Mouse (Mus musculus) lung, adult 18-20 months (tissue): ENCODE results near the gene Ppfibp1.

Source experiments
- DNase-seq, 2 experiments: peaks; one replicate each; pipeline ENCODE4 v3.0.0; 2022; ENCODE audit warnings: mixed read lengths in 2 of 2

The Ppfibp1 gene

DNA sequence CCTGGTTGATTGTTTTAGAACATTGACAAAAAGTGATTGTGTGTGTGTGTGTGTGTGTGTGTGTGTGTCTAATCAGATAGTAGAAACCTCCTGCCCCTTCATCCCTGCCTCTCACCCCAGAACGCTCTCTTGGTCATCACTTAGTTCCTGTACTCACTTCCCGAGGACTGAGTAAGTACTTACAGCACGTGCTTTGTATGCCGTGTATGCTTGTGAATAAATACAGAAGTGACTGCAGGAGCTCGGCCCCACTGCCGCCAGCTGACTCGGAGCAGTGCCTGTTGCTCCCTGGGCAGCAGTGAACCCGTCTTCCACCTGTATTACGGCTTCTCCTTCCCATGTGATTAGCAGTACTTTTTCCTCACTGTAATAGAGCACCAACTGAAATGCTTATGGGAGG lies 164.2 kb downstream of the Ppfibp1 start:
- DNase-seq, result no peak

DNA sequence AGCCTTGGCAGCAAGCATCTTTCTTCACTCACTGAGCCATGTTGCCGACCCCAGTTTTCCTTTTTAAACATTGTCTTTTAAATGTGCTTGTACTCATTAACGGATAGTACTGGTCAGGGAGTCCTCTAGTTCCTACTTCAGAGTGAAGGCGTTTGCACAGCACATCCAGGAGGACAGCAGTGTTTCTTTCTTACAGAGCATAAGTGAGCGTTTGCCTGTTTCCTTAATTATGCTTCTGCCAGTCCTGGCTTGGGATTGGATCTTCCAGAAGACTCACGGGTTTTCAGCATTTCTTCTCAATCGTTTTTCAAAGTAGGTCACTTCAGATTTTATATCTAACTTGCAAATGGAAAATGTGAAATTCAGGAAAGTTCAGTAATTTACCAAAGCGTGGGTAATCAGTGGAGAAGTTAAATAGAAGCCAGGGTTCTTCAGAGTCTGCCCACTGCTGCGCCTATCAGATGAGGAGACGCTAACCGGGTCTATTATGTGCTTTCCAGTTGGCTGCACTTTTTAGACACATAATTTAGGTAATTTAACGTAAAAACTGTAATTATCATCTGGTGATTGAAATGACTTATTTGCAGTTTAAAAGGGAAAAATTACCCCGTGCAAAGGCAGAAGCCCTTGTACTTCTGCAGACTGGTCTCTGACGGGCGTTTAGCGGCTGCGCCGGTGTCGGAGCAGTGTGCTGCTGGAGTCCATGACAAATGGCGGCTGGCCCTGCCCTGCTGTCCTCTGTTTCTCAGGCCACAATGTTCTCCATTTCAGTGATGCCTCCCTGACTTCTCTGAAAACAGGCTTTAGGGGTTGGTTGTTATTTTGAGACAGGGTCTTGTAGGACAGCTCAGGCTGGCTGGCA lies 165.7 kb downstream of the Ppfibp1 start:
- no peak for DNase-seq

DNA sequence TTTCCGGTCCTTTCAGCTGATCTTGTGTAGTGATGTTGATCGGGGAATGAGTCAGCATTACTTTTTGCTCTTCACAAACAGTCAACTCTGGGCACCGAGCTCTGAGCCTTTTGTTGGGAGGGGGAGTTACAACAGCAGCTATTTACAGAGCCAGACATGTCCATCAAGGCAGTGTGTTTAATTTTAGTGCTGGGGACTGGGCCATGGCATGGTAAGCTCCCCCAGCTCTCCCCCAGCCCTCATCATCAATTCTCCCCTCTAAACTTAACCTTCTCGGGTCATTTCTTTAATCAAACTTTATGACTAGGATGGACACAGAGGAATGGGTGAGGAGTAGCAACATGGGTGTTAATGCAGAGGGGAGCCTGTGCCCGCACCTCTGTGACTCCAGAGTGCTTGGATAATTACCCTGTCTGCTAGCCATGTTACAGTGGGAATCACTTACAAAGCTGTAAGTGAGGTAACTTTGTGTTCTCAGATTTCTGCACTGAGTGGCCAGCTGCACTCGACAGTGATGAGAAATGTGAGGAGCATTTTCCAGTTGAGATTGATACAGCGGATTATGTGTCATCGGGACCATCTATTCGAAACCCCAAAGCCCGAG lies 167.2 kb downstream of the Ppfibp1 start:
- DNase-seq, result no peak

DNA sequence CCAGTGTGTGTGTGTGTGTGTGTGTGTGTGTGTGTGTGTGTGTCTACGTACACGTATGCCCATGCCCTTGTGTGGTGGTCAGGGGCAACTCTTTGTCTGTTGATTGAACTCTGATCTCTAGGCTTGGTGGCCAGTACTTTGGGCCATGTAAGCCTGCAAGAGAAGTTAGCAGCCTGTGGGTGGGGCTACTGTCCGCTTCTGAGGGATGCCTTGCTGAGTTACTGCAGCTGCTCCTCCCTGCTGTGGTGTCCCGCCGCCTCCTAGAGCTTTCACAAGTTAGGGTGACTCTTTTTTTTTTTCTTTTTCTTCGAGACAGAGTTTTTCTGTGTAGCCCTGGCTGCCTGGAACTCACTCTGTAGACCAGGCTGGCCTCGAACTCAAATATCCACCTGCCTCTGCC lies 171.0 kb downstream of the Ppfibp1 start:
- no peak for DNase-seq

DNA sequence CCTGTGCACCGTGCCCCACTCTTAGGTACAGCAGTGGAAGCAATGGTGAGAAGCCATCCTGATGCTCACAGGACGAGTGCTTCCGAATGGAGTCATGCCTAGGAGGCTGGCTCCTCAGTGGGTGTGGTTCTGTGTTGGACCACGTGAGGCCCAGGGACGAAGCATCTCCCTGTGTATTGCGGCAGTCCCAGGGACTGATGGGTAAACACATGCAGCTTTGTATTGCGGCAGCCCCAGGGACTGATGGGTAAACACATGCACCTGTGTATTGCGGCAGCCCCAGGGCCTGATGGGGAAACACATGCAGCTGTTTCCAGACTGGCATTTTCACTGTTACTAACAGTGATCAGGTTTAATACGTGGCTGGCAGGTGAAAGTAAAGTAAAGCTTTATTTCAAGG lies 173.3 kb downstream of the Ppfibp1 start:
- DNase-seq, result no peak

DNA sequence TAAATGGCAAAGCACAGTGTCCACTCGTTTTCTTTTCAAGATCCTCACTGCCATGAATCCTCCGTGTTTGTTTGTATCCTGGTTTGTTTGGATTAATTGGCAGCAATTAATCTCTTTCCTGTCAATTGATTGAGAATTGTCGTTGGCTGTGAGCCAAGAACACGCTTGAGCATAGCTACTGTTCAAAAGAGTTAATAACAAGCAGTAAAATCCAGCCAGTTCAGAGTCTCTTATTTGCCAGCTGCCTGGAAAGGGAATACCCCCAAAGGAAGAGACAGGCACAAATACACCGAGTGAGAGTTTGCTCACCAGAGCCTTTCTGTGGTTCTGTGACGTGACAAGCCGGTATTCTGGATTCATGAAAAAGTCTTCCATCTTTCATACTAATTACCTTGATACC lies 173.7 kb downstream of the Ppfibp1 start:
- DNase-seq, result no peak

DNA sequence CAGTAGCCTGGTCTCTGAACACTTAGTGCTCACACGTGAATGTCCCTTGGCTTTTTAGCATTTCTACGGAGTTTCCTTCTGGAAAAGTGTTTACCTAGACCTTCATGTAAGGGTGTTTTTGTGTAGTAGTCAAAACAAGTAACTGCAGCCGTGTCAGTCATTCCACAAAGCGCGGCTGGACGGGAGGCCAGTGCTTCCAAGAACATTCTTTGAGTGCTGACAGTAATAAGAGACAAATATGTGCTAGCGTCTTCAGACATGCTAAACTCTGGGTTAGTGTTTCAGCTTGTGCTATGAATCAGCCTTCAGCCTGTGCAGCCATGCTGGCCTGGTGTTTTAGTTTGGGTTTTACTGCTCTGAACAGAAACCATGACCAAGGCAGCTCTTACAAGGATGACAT lies 174.4 kb downstream of the Ppfibp1 start:
- DNase-seq, result no peak

DNA sequence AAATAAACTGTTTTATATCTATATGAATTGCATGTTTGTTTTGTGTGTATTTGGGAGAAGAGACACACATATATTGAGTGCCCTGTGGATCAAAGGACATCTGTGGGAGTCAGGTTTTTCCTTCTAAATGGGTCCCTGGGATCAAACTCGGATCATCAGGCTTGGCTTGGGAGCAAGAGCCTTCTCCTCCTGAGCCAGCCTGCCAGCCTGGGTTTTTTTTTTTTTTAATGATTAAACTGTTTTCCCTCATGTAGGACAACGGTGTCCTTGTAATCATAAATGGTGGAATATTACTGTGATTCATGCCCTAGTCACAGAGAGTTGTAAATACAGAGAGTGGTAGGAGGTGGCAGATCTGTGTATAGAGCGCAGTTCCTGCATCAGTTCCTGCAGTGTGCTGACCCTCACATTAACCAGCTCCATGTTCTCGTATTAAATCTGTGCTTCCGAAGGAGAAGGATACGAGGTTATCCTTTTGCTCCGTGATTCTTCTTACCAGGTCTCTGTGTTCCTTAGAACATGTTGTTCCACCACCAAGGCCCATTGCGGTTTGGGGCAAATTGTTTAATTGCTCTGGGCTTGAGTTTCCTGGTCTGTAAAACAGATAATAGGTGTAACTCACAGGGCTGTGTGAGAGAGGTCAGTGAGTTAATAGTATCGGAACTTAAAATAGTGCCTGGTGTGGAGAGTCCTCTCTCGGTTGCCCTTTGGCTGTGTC lies 176.1 kb downstream of the Ppfibp1 start:
- no peak for DNase-seq

DNA sequence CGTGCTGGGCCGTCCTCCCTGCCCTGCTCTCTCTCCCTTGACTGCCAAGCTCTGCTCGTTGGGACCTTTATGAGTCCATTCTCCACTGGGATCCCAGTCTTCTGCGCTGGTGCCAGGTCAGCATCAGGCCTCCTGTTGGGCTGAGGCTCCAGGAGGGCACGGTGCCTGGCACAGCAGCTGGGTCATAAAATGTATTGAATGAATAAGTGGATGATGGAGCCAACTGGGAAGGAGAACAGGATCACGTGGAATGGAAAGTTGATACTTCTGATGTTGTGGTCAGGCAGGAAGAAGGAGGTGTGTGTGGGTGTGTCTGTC lies 176.6 kb downstream of the Ppfibp1 start:
- no peak for DNase-seq

DNA sequence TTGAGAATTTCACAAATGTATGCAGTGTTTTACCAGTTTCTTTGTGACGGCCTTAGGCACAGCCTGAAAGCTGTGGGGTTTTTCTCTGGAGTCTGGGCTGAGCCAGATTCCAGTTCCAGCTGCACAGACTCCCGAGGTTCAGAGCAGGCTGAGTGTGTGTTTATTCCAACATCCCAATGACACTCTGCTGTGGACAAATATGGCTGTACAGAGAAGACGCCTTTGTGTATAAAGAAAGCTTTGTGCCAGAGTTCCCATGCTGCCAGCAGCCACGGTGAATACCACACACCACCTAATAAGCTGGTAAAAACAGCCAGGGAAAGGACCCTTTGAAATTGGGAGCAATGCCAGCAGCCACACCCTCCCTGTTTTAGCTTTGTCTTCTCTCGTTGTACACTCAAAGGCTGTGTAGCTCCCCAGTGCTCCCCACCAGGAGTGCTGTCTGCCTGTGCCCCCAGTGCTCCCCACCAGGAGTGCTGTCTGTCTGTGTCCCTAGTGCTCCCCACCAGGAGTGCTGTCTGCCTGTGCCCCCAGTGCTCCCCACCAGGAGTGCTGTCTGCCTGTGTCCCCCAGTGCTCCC lies 187.6 kb downstream of the Ppfibp1 start:
- DNase-seq, result no peak

DNA sequence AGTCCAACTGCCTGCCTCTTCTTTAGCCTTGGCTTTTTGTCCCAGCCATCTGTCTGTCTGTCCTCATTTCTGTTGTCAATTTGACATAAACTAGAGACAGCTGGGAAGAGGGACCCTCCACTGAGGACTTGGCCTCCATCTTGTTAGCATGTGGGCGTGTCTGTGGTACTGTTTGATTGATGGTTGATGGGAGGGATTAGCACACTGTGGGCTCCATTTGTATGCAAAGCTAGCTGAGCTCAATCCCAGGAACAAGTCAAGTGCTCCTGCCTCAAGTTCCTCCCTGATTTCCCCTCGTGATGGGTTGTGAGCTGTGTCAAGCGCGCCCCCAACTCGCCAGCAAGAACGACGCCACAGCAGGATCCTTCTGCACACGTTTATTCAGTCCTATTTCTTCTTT lies 188.6 kb downstream of the Ppfibp1 start:
- no peak for DNase-seq

DNA sequence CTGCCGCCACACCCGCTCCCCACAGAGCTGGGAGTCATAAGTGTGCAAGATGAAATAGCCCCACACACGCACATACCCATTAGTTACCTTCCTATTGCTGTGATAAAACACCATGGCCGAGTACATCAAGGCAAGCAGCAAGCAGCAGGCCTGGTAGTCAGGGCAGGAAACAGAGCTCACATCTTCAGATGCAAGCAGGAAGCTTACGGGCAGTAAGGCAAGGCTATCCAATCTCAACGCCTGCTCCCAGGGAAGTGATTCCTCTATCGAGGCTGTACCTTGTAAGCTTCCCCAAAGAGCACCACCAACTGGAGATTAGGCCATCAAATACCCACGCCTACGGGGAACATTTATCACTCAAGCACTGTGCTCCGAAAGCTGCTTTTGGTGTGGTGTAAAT lies 191.6 kb downstream of the Ppfibp1 start:
- no peak for DNase-seq
